Mouse (Mus musculus): ENCODE measurements at regions not wholly inside any gene's neighbourhood (a gene's known extent, or its start where the extent isn't known, plus 50 kb on each side); places are given as distances from the start of the nearest gene placed in this dataset.

GRCm38 (mm10) chr14:72113377-72113993, 378.2 kb downstream of the Gm9195 start:
- DNase-seq (ENCODE audit: low read depth, low spot score): no peak

GRCm38 (mm10) chr14:72110689-72111088, 380.9 kb downstream of the Gm9195 start:
- peak; percentile 12 for DNase-seq (ENCODE audit: low read depth, low spot score)

GRCm38 (mm10) chr14:72091579-72091978, 400.1 kb downstream of the Gm9195 start:
- peak; percentile 65 for DNase-seq (ENCODE audit: low read depth, low spot score)

- DNase-seq (ENCODE audit: low read depth, low spot score): no peak
Measured at GRCm38 (mm10) chr14:72081473-72081872, 410.2 kb downstream of the Gm9195 start.

- DNase-seq (ENCODE audit: low read depth, low spot score): peak; percentile 80
Measured at GRCm38 (mm10) chr14:72064111-72064812, 427.4 kb downstream of the Gm9195 start.

- DNase-seq (ENCODE audit: low read depth, low spot score): peak; percentile 63
Measured at GRCm38 (mm10) chr14:72042881-72043236, 448.8 kb downstream of the Gm9195 start.

- peak; percentile 18 for DNase-seq (ENCODE audit: low read depth, low spot score)
Measured at GRCm38 (mm10) chr14:72042112-72042880, 449.3 kb downstream of the Gm9195 start.

- DNase-seq (ENCODE audit: low read depth, low spot score): no peak
Measured at GRCm38 (mm10) chr14:72030396-72030795, 461.2 kb downstream of the Gm9195 start.

- peak; percentile 15 for DNase-seq (ENCODE audit: low read depth, low spot score)
Measured at GRCm38 (mm10) chr14:72027362-72028020, 464.1 kb downstream of the Gm9195 start.

- peak; percentile 54 for DNase-seq (ENCODE audit: low read depth, low spot score)
Measured at GRCm38 (mm10) chr14:72004371-72004770, 487.3 kb downstream of the Gm9195 start.

- peak; percentile 71 for DNase-seq (ENCODE audit: low read depth, low spot score)
Measured at GRCm38 (mm10) chr14:72002205-72003138, 489.2 kb downstream of the Gm9195 start.

GRCm38 (mm10) chr14:71973016-71973415, 518.6 kb downstream of the Gm9195 start:
- DNase-seq (ENCODE audit: low read depth, low spot score): peak; percentile 91

- DNase-seq (ENCODE audit: low read depth, low spot score): peak; percentile 60
Measured at GRCm38 (mm10) chr14:71972521-71972920, 519.1 kb downstream of the Gm9195 start.

GRCm38 (mm10) chr14:71967646-71968045, 524.0 kb downstream of the Gm9195 start:
- no peak for DNase-seq (ENCODE audit: low read depth, low spot score)

GRCm38 (mm10) chr14:71963389-71964169, 528.1 kb downstream of the Gm9195 start:
- DNase-seq (ENCODE audit: low read depth, low spot score): no peak

GRCm38 (mm10) chr14:71948701-71949100, 542.9 kb downstream of the Gm9195 start:
- peak; percentile 35 for DNase-seq (ENCODE audit: low read depth, low spot score)

- DNase-seq (ENCODE audit: low read depth, low spot score): no peak
Measured at GRCm38 (mm10) chr14:71937157-71937485, 554.5 kb downstream of the Gm9195 start.

- DNase-seq (ENCODE audit: low read depth, low spot score): no peak
Measured at GRCm38 (mm10) chr14:71936373-71937156, 555.1 kb downstream of the Gm9195 start.

- no peak for DNase-seq (ENCODE audit: low read depth, low spot score)
Measured at GRCm38 (mm10) chr14:71915964-71916363, 575.7 kb downstream of the Gm9195 start.

Data from brain, adult 2 months (tissue).